22 mouse cellular contexts compared by ENCODE assay signal in genomic region chr17:88260176-88260575, GRCm38 (mm10).
DNase-seq lines count a peak whose midpoint lies in the region; TF ChIP-seq lines count a peak whose summit lies in the region.
"Had no signal": no experiment of that assay in that cellular context is flagged by ENCODE, and none has a peak within 500 bp of the region (broad histone marks: within the 10 kb centered on the region; RNA-seq: fewer than 3 reads in every experiment).

No protein-coding gene starts in this region.

- DNase-seq in gastrocnemius, adult 2 months = peak; percentile 43
- DNase-seq in gastrocnemius, postnatal 14 days = no peak
- DNase-seq in layer of hippocampus, adult 2 months (ENCODE audit: low spot score in 2 of 2) = no peak
- no peak for DNase-seq in layer of hippocampus, adult 18-20 months (ENCODE audit: low spot score in 2 of 2)
- no peak for DNase-seq in ES-E14 (ENCODE audit: low read depth, low spot score)
- peak; percentile 93 for DNase-seq in adipocyte (ENCODE audit: low spot score)
- no peak for DNase-seq in neural tube, embryonic 10.5 days (ENCODE audit: extremely low spot score, low spot score)
- DNase-seq in kidney, postnatal 4 days = no peak
- DNase-seq: adrenal gland, adult 2 months; adrenal gland, postnatal 10 days; adrenal gland, postnatal 25 days; cerebellum, adult 11 months; cerebellum, adult 18-20 months; cerebellum, adult 8-10 months; cerebellum, adult 9-11 months; cerebellum, postnatal 14 days; cerebellum, postnatal 36 days; embryo, embryonic 11 days had no signal

- in situ Hi-C loops in ES-E14 (cut with MboI; ENCODE audit: low sequenced_read_pairs in 2 of 2, unreplicated experiment in 2 of 2) = loop anchor here in 1 of 2 experiments (25.0 kb wide), 1 partner anchor 252 kb away; no protein-coding TSS in a partner anchor

- intact Hi-C loops in gastrocnemius, adult 2 months (cut with DNase I) = no loop called here
- intact Hi-C loops in gastrocnemius, postnatal 14 days (cut with DNase I; ENCODE audit: low total_unique reads) = no loop called here

- H3K9ac ChIP-seq in ES-E14 (ENCODE audit: insufficient read depth, low read depth, low read length, poor library complexity, severe bottlenecking) = peak overlapping the region; percentile 28; the same call in 1 of the 2 replicates
- H3K9ac ChIP-seq: embryonic facial prominence, embryonic 13.5 days; embryonic facial prominence, embryonic 15.5 days; forebrain, embryonic 12.5 days had no signal

- no peaks in the 10 kb centered on the region for H3K36me3 ChIP-seq in ES-E14 (ENCODE audit: control insufficient read depth, insufficient read depth, low read length, poor library complexity, severe bottlenecking)
- H3K36me3 ChIP-seq: embryonic facial prominence, embryonic 13.5 days; embryonic facial prominence, embryonic 15.5 days; forebrain, embryonic 12.5 days; G1E had no signal

- no peak overlapping the region for H3K4me3 ChIP-seq in gastrocnemius, adult 2 months
- no peak overlapping the region for H3K4me3 ChIP-seq in layer of hippocampus, adult 2 months
- no peak overlapping the region for H3K4me3 ChIP-seq in ES-E14 (ENCODE audit: insufficient read depth in 1 of 2, low read depth in 1 of 2, low read length in 2 of 2, poor library complexity in 1 of 2, severe bottlenecking in 1 of 2)
- H3K4me3 ChIP-seq: embryonic facial prominence, embryonic 13.5 days; embryonic facial prominence, embryonic 15.5 days; forebrain, embryonic 12.5 days had no signal

- peaks cover 0 to 15% of the 10 kb centered on the region in 2 experiments; a peak in 2 of 4 replicates for H3K4me1 ChIP-seq in ES-E14 (ENCODE audit: control insufficient read depth in 2 of 2, insufficient read depth in 2 of 2, low read length in 2 of 2, poor library complexity in 1 of 2)

- no peaks in the 10 kb centered on the region for H3K9me3 ChIP-seq in ES-E14 (ENCODE audit: control insufficient read depth, insufficient read depth, low read depth, low read length)
- H3K9me3 ChIP-seq: embryonic facial prominence, embryonic 13.5 days; embryonic facial prominence, embryonic 15.5 days; forebrain, embryonic 12.5 days; G1E had no signal

- H3K27ac ChIP-seq in gastrocnemius, adult 2 months = peak overlapping the region; percentile 54; the same call in 1 of the 2 replicates
- peak overlapping the region; percentile 41 for H3K27ac ChIP-seq in layer of hippocampus, adult 2 months
- 0 out of 2 replicates have a peak overlapping the region, but pooled peaks have one; percentile 20 for H3K27ac ChIP-seq in ES-E14 (ENCODE audit: insufficient read depth, low read depth, low read length, poor library complexity, severe bottlenecking)
- H3K27ac ChIP-seq: embryonic facial prominence, embryonic 13.5 days; embryonic facial prominence, embryonic 15.5 days; forebrain, embryonic 12.5 days had no signal

- no peak for TF ChIP-seq CTCF in gastrocnemius, adult 2 months (IDR thresholded peaks at IDR 0.05)
- TF ChIP-seq CTCF in layer of hippocampus, adult 2 months (conservative IDR thresholded peaks at IDR 0.05) = no peak

TF ChIP-seq in ES-E14, 5 proteins besides CTCF, POLR2A, EP300 and RAD21:
- TF ChIP-seq ZNF384 (IDR thresholded peaks at IDR 0.05; ENCODE audit: low read depth, low read length) = no peak
- TF ChIP-seq HCFC1 (IDR thresholded peaks at IDR 0.05; ENCODE audit: borderline replicate concordance, insufficient read depth, low read length) = no peak
- no peak for TF ChIP-seq CHD2 (IDR thresholded peaks at IDR 0.05; ENCODE audit: low read depth, low read length)
- TF ChIP-seq MAFK (IDR thresholded peaks at IDR 0.05; ENCODE audit: insufficient read depth, low read depth, low read length) = no peak
- no peak for TF ChIP-seq ZC3H11A (IDR thresholded peaks at IDR 0.05; ENCODE audit: borderline replicate concordance, low read depth, low read length)

Comparison
In these comparisons a context has a peak if more than half of its experiments do, and no peak if none do; other contexts are left out.
1. DNase-seq: peak in gastrocnemius, adult 2 months (single experiment) and adipocyte (single experiment); none in gastrocnemius, postnatal 14 days (single experiment), layer of hippocampus, adult 2 months (0 of 2), layer of hippocampus, adult 18-20 months (0 of 2), ES-E14 (single experiment), neural tube, embryonic 10.5 days (single experiment) and kidney, postnatal 4 days (0 of 2).
2. Peak in every context shown above with its lines, with median percentiles within 50 percentile points of each other: H3K27ac ChIP-seq.